Mouse (Mus musculus): Measurements from ENCODE around the gene Pex3.
A peak's percentile ranks its signal among the peaks of the same experiment; 100 is the strongest.
"Not testable (repeated sequence)": the region's sequence is repeated elsewhere in the genome, so short reads cannot be mapped to it uniquely, and the experiment has no call there.

The Pex3 gene

GRCm38 (mm10) chr10:13536706-13537105 is 16.2 kb downstream of the Pex3 start:
- DNase-seq (ENCODE audit: low read depth, low spot score) = no peak

- no peak for DNase-seq (ENCODE audit: low read depth, low spot score)
Measured at GRCm38 (mm10) chr10:13534751-13535150, 18.2 kb downstream of the Pex3 start.

- no peak for DNase-seq (ENCODE audit: low read depth, low spot score)
Measured at GRCm38 (mm10) chr10:13528155-13528554, 24.8 kb downstream of the Pex3 start.

- DNase-seq (ENCODE audit: low read depth, low spot score) = no peak
Measured at GRCm38 (mm10) chr10:13521857-13522256, 31.1 kb downstream of the Pex3 start.

- no peak for DNase-seq (ENCODE audit: low read depth, low spot score)
Measured at GRCm38 (mm10) chr10:13502371-13502770, 50.6 kb downstream of the Pex3 start.

- DNase-seq (ENCODE audit: low read depth, low spot score) = not testable (repeated sequence)
Measured at GRCm38 (mm10) chr10:13501533-13501932, 51.4 kb downstream of the Pex3 start.

GRCm38 (mm10) chr10:13500938-13501496 is 51.9 kb downstream of the Pex3 start:
- DNase-seq (ENCODE audit: low read depth, low spot score) = peak; percentile 55

GRCm38 (mm10) chr10:13500473-13500872 is 52.5 kb downstream of the Pex3 start:
- DNase-seq (ENCODE audit: low read depth, low spot score) = no peak

GRCm38 (mm10) chr10:13499331-13499730 is 53.6 kb downstream of the Pex3 start, which contains the start of gene Fuca2:
Gene Fuca2 (plus strand): TSS chr10:13499540.
- no peak for DNase-seq (ENCODE audit: low read depth, low spot score)

- no peak for DNase-seq (ENCODE audit: low read depth, low spot score)
Measured at GRCm38 (mm10) chr10:13496315-13496714, 56.6 kb downstream of the Pex3 start.

- no peak for DNase-seq (ENCODE audit: low read depth, low spot score)
Measured at GRCm38 (mm10) chr10:13493978-13494686, 58.8 kb downstream of the Pex3 start.

- no peak for DNase-seq (ENCODE audit: low read depth, low spot score)
Measured at GRCm38 (mm10) chr10:13489671-13490070, 63.3 kb downstream of the Pex3 start.

- no peak for DNase-seq (ENCODE audit: low read depth, low spot score)
Measured at GRCm38 (mm10) chr10:13485958-13486357, 67.0 kb downstream of the Pex3 start.

- DNase-seq (ENCODE audit: low read depth, low spot score) = no peak
Measured at GRCm38 (mm10) chr10:13479341-13479740, 73.6 kb downstream of the Pex3 start.

- DNase-seq (ENCODE audit: low read depth, low spot score) = no peak
Measured at GRCm38 (mm10) chr10:13475121-13475520, 77.8 kb downstream of the Pex3 start.

GRCm38 (mm10) chr10:13474568-13474955 is 78.4 kb downstream of the Pex3 start:
- DNase-seq (ENCODE audit: low read depth, low spot score) = no peak

All from brain, embryonic 18.5 days (tissue).